In genomic region chr2:69405692-69406091, GRCm38 (mm10) we compare ENCODE assay signal across 27 mouse cellular contexts. TPM values are rescaled to one million over a fixed set of nuclear protein-coding genes. Genes with fewer than 3 reads are reported as not detected.
DNase-seq lines count a peak whose midpoint lies in the region; ATAC-seq lines count a peak whose summit lies in the region.
"Had no signal": no experiment of that assay in that cellular context is flagged by ENCODE, and none has a peak within 500 bp of the region (broad histone marks: within the 10 kb centered on the region; RNA-seq: fewer than 3 reads in every experiment).

No protein-coding gene starts in this region.

- H3K27me3 ChIP-seq in liver, embryonic 12.5 days (replicated peaks) = no peaks in the 10 kb centered on the region
- H3K27me3 ChIP-seq: embryonic facial prominence, embryonic 15.5 days; forebrain, embryonic 12.5 days; limb, embryonic 13.5 days; midbrain, embryonic 12.5 days; neural tube, embryonic 13.5 days; Patski had no signal

- H3K27ac ChIP-seq in liver, embryonic 12.5 days = peak overlapping the region; percentile 48; the same call in 1 of the 2 replicates
- H3K27ac ChIP-seq: embryonic facial prominence, embryonic 15.5 days; forebrain, embryonic 12.5 days; heart, adult 2 months; hindbrain, embryonic 10.5 days; kidney, postnatal 0 days; limb, embryonic 13.5 days; midbrain, embryonic 12.5 days; neural tube, embryonic 13.5 days had no signal

- H3K4me2 ChIP-seq in liver, embryonic 12.5 days = no peak overlapping the region
- H3K4me2 ChIP-seq: embryonic facial prominence, embryonic 15.5 days; forebrain, embryonic 12.5 days; limb, embryonic 13.5 days; midbrain, embryonic 12.5 days; neural tube, embryonic 13.5 days had no signal

- H3K9me3 ChIP-seq in liver, embryonic 12.5 days (replicated peaks) = no peaks in the 10 kb centered on the region
- H3K9me3 ChIP-seq: embryonic facial prominence, embryonic 15.5 days; forebrain, embryonic 12.5 days; hindbrain, embryonic 10.5 days; limb, embryonic 13.5 days; midbrain, embryonic 12.5 days; neural tube, embryonic 13.5 days had no signal

- H3K36me3 ChIP-seq in liver, embryonic 12.5 days = no peaks in the 10 kb centered on the region
- H3K36me3 ChIP-seq: embryonic facial prominence, embryonic 15.5 days; forebrain, embryonic 12.5 days; hindbrain, embryonic 10.5 days; limb, embryonic 13.5 days; midbrain, embryonic 12.5 days; neural tube, embryonic 13.5 days had no signal

- H3K9ac ChIP-seq in liver, embryonic 12.5 days = no peak overlapping the region
- H3K9ac ChIP-seq: embryonic facial prominence, embryonic 15.5 days; forebrain, embryonic 12.5 days; limb, embryonic 13.5 days; midbrain, embryonic 12.5 days; neural tube, embryonic 13.5 days had no signal

- ATAC-seq in liver, embryonic 12.5 days = peak; percentile 55; the same call in 1 of the 2 replicates
- ATAC-seq in megakaryocyte progenitor cell, adult 5-6 weeks (replicated peaks; ENCODE audit: poor library complexity) = peak; percentile 89
- ATAC-seq: Patski had no signal

- peak; percentile 42 for DNase-seq in lung, postnatal 25 days (ENCODE audit: low spot score)
- no peak for DNase-seq in lung, postnatal 10 days
- peak; percentile 18 for DNase-seq in adipocyte (ENCODE audit: low spot score)
- no peak for DNase-seq in embryo, embryonic 10.5 days (ENCODE audit: low spot score)
- no peak for DNase-seq in thymus, postnatal 0 days (ENCODE audit: low spot score)
- DNase-seq in c-Kit-positive CD71-positive TER-119-positive erythroid progenitor cells, embryonic 14.5 days (ENCODE audit: low spot score) = no peak
- DNase-seq: cerebellum, adult 11 months; cerebellum, postnatal 14 days; embryo, embryonic 11 days; heart, adult 2 months; kidney, adult 18-20 months; lung, postnatal 4 days; thymus, postnatal 4 days had no signal

- no peak overlapping the region for H3K4me3 ChIP-seq in liver, embryonic 12.5 days
- H3K4me3 ChIP-seq: embryonic facial prominence, embryonic 15.5 days; forebrain, embryonic 12.5 days; heart, adult 2 months; hindbrain, embryonic 10.5 days; limb, embryonic 13.5 days; midbrain, embryonic 12.5 days; neural tube, embryonic 13.5 days had no signal

- WGBS in liver, embryonic 12.5 days (ENCODE audit: insufficient replicate concordance) = 71% methylated on average over 5 of the region's 5 CpGs

- no peaks in the 10 kb centered on the region for H3K4me1 ChIP-seq in liver, embryonic 12.5 days
- H3K4me1 ChIP-seq: forebrain, embryonic 12.5 days; hindbrain, embryonic 10.5 days; midbrain, embryonic 12.5 days; neural tube, embryonic 13.5 days had no signal

RNA-seq across cellular contexts. Expression of gene Dhrs9, which starts 25.4 kb away (rescaled TPM):
- polyA plus RNA-seq in liver, embryonic 12.5 days (2016; fragmentation: Nextera tagmentation; extraction: Ambion mirVana) = 0.06 and 0.08 TPM in 2 replicates
- 0.69 and 1.3 TPM in 2 replicates for total RNA-seq in megakaryocyte progenitor cell, adult 5-6 weeks (2015)
- total RNA-seq in megakaryocyte progenitor cell, adult 5-6 weeks (2017) = 0.58 and 1.2 TPM in 2 replicates
- polyA plus RNA-seq in thymus, postnatal 0 days (2015; fragmentation: Nextera tagmentation; extraction: Ambion mirVana) = 0.03 and 0.08 TPM in 2 replicates
- total RNA-seq: gastrocnemius, adult 8-10 months; layer of hippocampus, postnatal 14 days; left cerebral cortex, postnatal 14 days had no signal
- polyA plus RNA-seq: forebrain, embryonic 12.5 days; hindbrain, embryonic 10.5 days; limb, embryonic 13.5 days; midbrain, embryonic 12.5 days; neural tube, embryonic 13.5 days; testis, adult 2 months had no signal

Comparison
In these comparisons a context has a peak if more than half of its experiments do, and no peak if none do; other contexts are left out.
1. DNase-seq: peak in lung, postnatal 25 days (single experiment) and adipocyte (single experiment); none in lung, postnatal 10 days (single experiment), embryo, embryonic 10.5 days (single experiment), thymus, postnatal 0 days (single experiment) and c-Kit-positive CD71-positive TER-119-positive erythroid progenitor cells, embryonic 14.5 days (single experiment).